Mouse (Mus musculus): ENCODE data around the gene Naa80. TPM values are rescaled to one million over a fixed set of nuclear protein-coding genes. Genes with fewer than 3 reads are reported as not detected.
A peak's percentile ranks its signal among the peaks of the same experiment; 100 is the strongest.

Gene Naa80
- polyA plus RNA-seq, 1 experiment from 2014 or later: 22.3 TPM

GRCm38 (mm10) chr9:107586974-107587832, 8.5 kb downstream of the Naa80 start, which contains the start of gene Ifrd2:
Gene Ifrd2 (plus strand): TSS chr9:107587642.
- ATAC-seq (ENCODE audit: low read depth): peak; percentile 98
- peak within 1 kb of the TSS; percentile 62; the same call in 1 of the 2 replicates for H3K27ac ChIP-seq (ENCODE audit: low read length)
- WGBS: 9% methylated on average over 45 of the region's 46 CpGs
- no peaks in the 10 kb centered on the region for H3K27me3 ChIP-seq (ENCODE audit: control insufficient read depth, insufficient read depth, low read depth, low read length)
- peak within 1 kb of the TSS; percentile 84 for H3K4me2 ChIP-seq (ENCODE audit: low read depth, low read length)
- no peaks in the 10 kb centered on the region for H3K9me3 ChIP-seq (ENCODE audit: control insufficient read depth, low read length)
- peak within 1 kb of the TSS; percentile 62 for H3K4me3 ChIP-seq (ENCODE audit: low read length)
- peaks cover 23% of the 10 kb centered on the region; the same call in 1 of the 2 replicates for H3K36me3 ChIP-seq (ENCODE audit: control insufficient read depth, insufficient read depth, low read length)
- H3K4me1 ChIP-seq (replicated peaks; ENCODE audit: control insufficient read depth, insufficient read depth, low read length): peaks cover 18% of the 10 kb centered on the region
- peak within 1 kb of the TSS; percentile 66 for H3K9ac ChIP-seq (ENCODE audit: low read length)

- H3K27ac ChIP-seq (ENCODE audit: low read length): no peak overlapping the region
- 1% methylated on average over 33 of the region's 33 CpGs for WGBS
- no peaks in the 10 kb centered on the region for H3K27me3 ChIP-seq (ENCODE audit: control insufficient read depth, insufficient read depth, low read depth, low read length)
- H3K4me1 ChIP-seq (replicated peaks; ENCODE audit: control insufficient read depth, insufficient read depth, low read length): peaks cover 16% of the 10 kb centered on the region
- no peaks in the 10 kb centered on the region for H3K9me3 ChIP-seq (ENCODE audit: control insufficient read depth, low read length)
- H3K9ac ChIP-seq (ENCODE audit: low read length): peak overlapping the region; percentile 66
- H3K4me3 ChIP-seq (ENCODE audit: low read length): peak overlapping the region; percentile 62
- ATAC-seq (ENCODE audit: low read depth): no peak; the same call in 1 of the 2 replicates
- H3K4me2 ChIP-seq (ENCODE audit: low read depth, low read length): peak overlapping the region; percentile 84
- H3K36me3 ChIP-seq (ENCODE audit: control insufficient read depth, insufficient read depth, low read length): peaks cover 25% of the 10 kb centered on the region; the same call in 1 of the 2 replicates
Measured at GRCm38 (mm10) chr9:107587833-107588639, 9.3 kb downstream of the Naa80 start.

GRCm38 (mm10) chr9:107590058-107590772, 11.5 kb downstream of the Naa80 start:
- peaks cover 16% of the 10 kb centered on the region for H3K4me1 ChIP-seq (replicated peaks; ENCODE audit: control insufficient read depth, insufficient read depth, low read length)
- H3K36me3 ChIP-seq (ENCODE audit: control insufficient read depth, insufficient read depth, low read length): peaks cover 27% of the 10 kb centered on the region
- WGBS: 73% methylated on average over 25 of the region's 25 CpGs
- no peak overlapping the region for H3K4me3 ChIP-seq (ENCODE audit: low read length)
- H3K4me2 ChIP-seq (ENCODE audit: low read depth, low read length): no peak overlapping the region
- H3K9me3 ChIP-seq (ENCODE audit: control insufficient read depth, low read length): no peaks in the 10 kb centered on the region
- ATAC-seq (ENCODE audit: low read depth): no peak
- no peak overlapping the region for H3K9ac ChIP-seq (ENCODE audit: low read length)
- H3K27me3 ChIP-seq (ENCODE audit: control insufficient read depth, insufficient read depth, low read depth, low read length): no peaks in the 10 kb centered on the region
- H3K27ac ChIP-seq (ENCODE audit: low read length): peak overlapping the region; percentile 71

- Histone ChIP-seq H3K4me1 (replicated peaks; ENCODE audit: control insufficient read depth, insufficient read depth, low read length) (peaks cover 16% of the 10 kb centered on the region), H3K36me3 (ENCODE audit: control insufficient read depth, insufficient read depth, low read length) (peaks cover 27% of the 10 kb centered on the region), H3K4me2 (ENCODE audit: low read depth, low read length) (no peak overlapping the region)
Measured at GRCm38 (mm10) chr9:107590773-107591060, 12.0 kb downstream of the Naa80 start.

GRCm38 (mm10) chr9:107593101-107593976, 14.7 kb downstream of the Naa80 start:
- Histone ChIP-seq H3K36me3 (ENCODE audit: control insufficient read depth, insufficient read depth, low read length) (peaks cover 27% of the 10 kb centered on the region), H3K4me1 (replicated peaks; ENCODE audit: control insufficient read depth, insufficient read depth, low read length) (peaks cover 10% of the 10 kb centered on the region), H3K27me3 (ENCODE audit: control insufficient read depth, insufficient read depth, low read depth, low read length) (no peaks in the 10 kb centered on the region), H3K9ac (ENCODE audit: low read length) (no peak overlapping the region), H3K4me2 (ENCODE audit: low read depth, low read length) (no peak overlapping the region), H3K27ac (ENCODE audit: low read length) (no peak overlapping the region), H3K4me3 (ENCODE audit: low read length) (no peak overlapping the region), H3K9me3 (ENCODE audit: control insufficient read depth, low read length) (no peaks in the 10 kb centered on the region)
- ATAC-seq (ENCODE audit: low read depth): no peak
- WGBS: 80% methylated on average over 11 of the region's 11 CpGs

More at GRCm38 (mm10) chr9:107590773-107591060, 12.0 kb downstream of the Naa80 start:
- H3K27ac ChIP-seq (ENCODE audit: low read length): peak overlapping the region; percentile 71; the same call in 1 of the 2 replicates
- H3K9ac ChIP-seq (ENCODE audit: low read length): no peak overlapping the region
- H3K27me3 ChIP-seq (ENCODE audit: control insufficient read depth, insufficient read depth, low read depth, low read length): no peaks in the 10 kb centered on the region
- H3K4me3 ChIP-seq (ENCODE audit: low read length): no peak overlapping the region
- WGBS: 80% methylated on average over 6 of the region's 6 CpGs
- no peak for ATAC-seq (ENCODE audit: low read depth)
- no peaks in the 10 kb centered on the region for H3K9me3 ChIP-seq (ENCODE audit: control insufficient read depth, low read length)

- Histone ChIP-seq H3K27ac (ENCODE audit: low read length) (no peak overlapping the region), H3K9ac (ENCODE audit: low read length) (no peak overlapping the region), H3K4me2 (ENCODE audit: low read depth, low read length) (no peak overlapping the region), H3K36me3 (ENCODE audit: control insufficient read depth, insufficient read depth, low read length) (peaks cover 27% of the 10 kb centered on the region), H3K9me3 (ENCODE audit: control insufficient read depth, low read length) (no peaks in the 10 kb centered on the region), H3K27me3 (ENCODE audit: control insufficient read depth, insufficient read depth, low read depth, low read length) (no peaks in the 10 kb centered on the region), H3K4me3 (ENCODE audit: low read length) (no peak overlapping the region), H3K4me1 (replicated peaks; ENCODE audit: control insufficient read depth, insufficient read depth, low read length) (no peaks in the 10 kb centered on the region; the same call in 1 of the 2 replicates)
- ATAC-seq (ENCODE audit: low read depth): no peak
- WGBS: 77% methylated on average over 8 of the region's 8 CpGs
Measured at GRCm38 (mm10) chr9:107594281-107595062, 15.8 kb downstream of the Naa80 start.

GRCm38 (mm10) chr9:107596619-107597569, 18.2 kb downstream of the Naa80 start:
- H3K9me3 ChIP-seq (ENCODE audit: control insufficient read depth, low read length): no peaks in the 10 kb centered on the region
- H3K27me3 ChIP-seq (ENCODE audit: control insufficient read depth, insufficient read depth, low read depth, low read length): no peaks in the 10 kb centered on the region
- H3K9ac ChIP-seq (ENCODE audit: low read length): 0 out of 2 replicates have a peak overlapping the region, but pooled peaks have one; percentile 4
- no peak for ATAC-seq (ENCODE audit: low read depth)
- H3K4me1 ChIP-seq (replicated peaks; ENCODE audit: control insufficient read depth, insufficient read depth, low read length): no peaks in the 10 kb centered on the region
- peaks cover 12% of the 10 kb centered on the region for H3K36me3 ChIP-seq (ENCODE audit: control insufficient read depth, insufficient read depth, low read length)
- H3K27ac ChIP-seq (ENCODE audit: low read length): 0 out of 2 replicates have a peak overlapping the region, but pooled peaks have one; percentile 10
- 78% methylated on average over 11 of the region's 11 CpGs for WGBS
- no peak overlapping the region for H3K4me2 ChIP-seq (ENCODE audit: low read depth, low read length)
- no peak overlapping the region for H3K4me3 ChIP-seq (ENCODE audit: low read length)
